12 mouse cellular contexts compared by ENCODE assay signal in genomic region chr11:75713949-75714348, GRCm38 (mm10). TPM values are rescaled to one million over a fixed set of nuclear protein-coding genes. Genes with fewer than 3 reads are reported as not detected.
DNase-seq lines count a peak whose midpoint lies in the region; ATAC-seq and TF ChIP-seq lines count a peak whose summit lies in the region.
"Had no signal": no experiment of that assay in that cellular context is flagged by ENCODE, and none has a peak within 500 bp of the region (broad histone marks: within the 10 kb centered on the region; RNA-seq: fewer than 3 reads in every experiment).

No protein-coding gene starts in this region.

- in situ Hi-C loops in ES-E14 (cut with MboI; ENCODE audit: low sequenced_read_pairs in 2 of 2, unreplicated experiment in 2 of 2), result no loop called here

- DNase-seq in hindbrain, embryonic 14.5 days (ENCODE audit: low spot score), result peak; percentile 51
- no peak for DNase-seq in hindbrain, embryonic 11.5 days (ENCODE audit: low spot score)
- DNase-seq in 3T3-L1 (ENCODE audit: low read depth, low spot score) (peak; percentile 71), ES-E14 (ENCODE audit: low read depth, low spot score) (peak; percentile 47)
- peak; percentile 40 for DNase-seq in kidney, postnatal 14 days
- DNase-seq in embryo, embryonic 10 days (ENCODE audit: low spot score), result no peak
- DNase-seq in forebrain, embryonic 11.5 days (ENCODE audit: low spot score), result no peak
- no peak for DNase-seq in urinary bladder, postnatal 4 days (ENCODE audit: low spot score in 2 of 2)
- DNase-seq: adrenal gland, postnatal 25 days; spleen, adult 18-20 months had no signal

- H3K9me3 ChIP-seq in hindbrain, embryonic 14.5 days (ENCODE audit: control insufficient read depth, low read length), result no peaks in the 10 kb centered on the region
- H3K9me3 ChIP-seq in hindbrain, embryonic 11.5 days (ENCODE audit: control insufficient read depth, low read length), result no peaks in the 10 kb centered on the region
- no peaks in the 10 kb centered on the region for H3K9me3 ChIP-seq in ES-E14 (ENCODE audit: control insufficient read depth, insufficient read depth, low read depth, low read length)
- H3K9me3 ChIP-seq in forebrain, embryonic 11.5 days (ENCODE audit: control insufficient read depth, low read length), result no peaks in the 10 kb centered on the region

- H3K4me1 ChIP-seq in hindbrain, embryonic 14.5 days (replicated peaks; ENCODE audit: control insufficient read depth, insufficient read depth, low read length), result no peaks in the 10 kb centered on the region
- no peaks in the 10 kb centered on the region for H3K4me1 ChIP-seq in hindbrain, embryonic 11.5 days (replicated peaks; ENCODE audit: control insufficient read depth, insufficient read depth, low read length)
- H3K4me1 ChIP-seq in ES-E14 (ENCODE audit: control insufficient read depth in 2 of 2, insufficient read depth in 2 of 2, low read length in 2 of 2, poor library complexity in 1 of 2), result no peaks in the 10 kb centered on the region
- H3K4me1 ChIP-seq in forebrain, embryonic 11.5 days (replicated peaks; ENCODE audit: control insufficient read depth, insufficient read depth, low read length), result no peaks in the 10 kb centered on the region
- H3K4me1 ChIP-seq: limb, embryonic 13.5 days had no signal

- H3K9ac ChIP-seq in hindbrain, embryonic 14.5 days, result no peak overlapping the region
- no peak overlapping the region for H3K9ac ChIP-seq in hindbrain, embryonic 11.5 days (ENCODE audit: low read depth, low read length)
- H3K9ac ChIP-seq in ES-E14 (ENCODE audit: insufficient read depth, low read depth, low read length, poor library complexity, severe bottlenecking), result no peak overlapping the region
- H3K9ac ChIP-seq in forebrain, embryonic 11.5 days (ENCODE audit: low read length), result no peak overlapping the region
- H3K9ac ChIP-seq: limb, embryonic 13.5 days had no signal

- no peak overlapping the region for H3K4me2 ChIP-seq in hindbrain, embryonic 14.5 days (replicated peaks)
- H3K4me2 ChIP-seq in hindbrain, embryonic 11.5 days (replicated peaks; ENCODE audit: low read depth, low read length), result no peak overlapping the region
- H3K4me2 ChIP-seq in forebrain, embryonic 11.5 days (ENCODE audit: low read depth, low read length, severe bottlenecking), result no peak overlapping the region
- H3K4me2 ChIP-seq: limb, embryonic 13.5 days had no signal

- H3K4me3 ChIP-seq in hindbrain, embryonic 14.5 days (replicated peaks; ENCODE audit: low read length), result no peak overlapping the region
- no peak overlapping the region for H3K4me3 ChIP-seq in hindbrain, embryonic 11.5 days (ENCODE audit: low read depth, low read length)
- H3K4me3 ChIP-seq in ES-E14 (ENCODE audit: insufficient read depth in 1 of 2, low read depth in 1 of 2, low read length in 2 of 2, poor library complexity in 1 of 2, severe bottlenecking in 1 of 2), result no peak overlapping the region
- H3K4me3 ChIP-seq in forebrain, embryonic 11.5 days (ENCODE audit: low read depth, low read length), result no peak overlapping the region
- H3K4me3 ChIP-seq: limb, embryonic 13.5 days; myocyte had no signal

- H3K36me3 ChIP-seq in hindbrain, embryonic 14.5 days (replicated peaks; ENCODE audit: control insufficient read depth, insufficient read depth), result no peaks in the 10 kb centered on the region
- H3K36me3 ChIP-seq in hindbrain, embryonic 11.5 days (ENCODE audit: control insufficient read depth, insufficient read depth, low read length), result no peaks in the 10 kb centered on the region
- H3K36me3 ChIP-seq in ES-E14 (ENCODE audit: control insufficient read depth, insufficient read depth, low read length, poor library complexity, severe bottlenecking), result no peaks in the 10 kb centered on the region
- no peaks in the 10 kb centered on the region for H3K36me3 ChIP-seq in forebrain, embryonic 11.5 days (ENCODE audit: control insufficient read depth, insufficient read depth, low read length)
- H3K36me3 ChIP-seq: limb, embryonic 13.5 days had no signal

- ATAC-seq in hindbrain, embryonic 14.5 days (ENCODE audit: low FRiP score), result no peak
- no peak for ATAC-seq in hindbrain, embryonic 11.5 days (ENCODE audit: low FRiP score)
- ATAC-seq in forebrain, embryonic 11.5 days (replicated peaks; ENCODE audit: low FRiP score), result no peak

- no peak overlapping the region for H3K27ac ChIP-seq in hindbrain, embryonic 14.5 days
- no peak overlapping the region for H3K27ac ChIP-seq in hindbrain, embryonic 11.5 days (ENCODE audit: low read depth, low read length)
- no peak overlapping the region for H3K27ac ChIP-seq in ES-E14 (ENCODE audit: insufficient read depth, low read depth, low read length, poor library complexity, severe bottlenecking)
- no peak overlapping the region for H3K27ac ChIP-seq in forebrain, embryonic 11.5 days (ENCODE audit: low read depth, low read length)
- H3K27ac ChIP-seq: limb, embryonic 13.5 days had no signal

- no peaks in the 10 kb centered on the region for H3K27me3 ChIP-seq in hindbrain, embryonic 14.5 days (ENCODE audit: control insufficient read depth, insufficient read depth, low read length)
- H3K27me3 ChIP-seq in hindbrain, embryonic 11.5 days (ENCODE audit: control insufficient read depth, insufficient read depth, low read length), result no peaks in the 10 kb centered on the region
- no peaks in the 10 kb centered on the region for H3K27me3 ChIP-seq in forebrain, embryonic 11.5 days (ENCODE audit: control insufficient read depth, insufficient read depth, low read length)
- H3K27me3 ChIP-seq: limb, embryonic 13.5 days had no signal

- 96% methylated on average over 1 of the region's 1 CpGs for WGBS in hindbrain, embryonic 14.5 days
- 87% methylated on average over 1 of the region's 1 CpGs for WGBS in hindbrain, embryonic 11.5 days
- WGBS in forebrain, embryonic 11.5 days, result 91% methylated on average over 1 of the region's 1 CpGs

TF ChIP-seq in ES-E14, 5 proteins besides CTCF, POLR2A, EP300 and RAD21:
- no peak for TF ChIP-seq MAFK (IDR thresholded peaks at IDR 0.05; ENCODE audit: insufficient read depth, low read depth, low read length)
- TF ChIP-seq ZC3H11A (IDR thresholded peaks at IDR 0.05; ENCODE audit: borderline replicate concordance, low read depth, low read length), result peak; percentile 28; the same call in 1 of the 2 replicates
TF ChIP-seq in ES-E14: peak in this region for 1.

RNA-seq across cellular contexts. Expression of gene Ywhae, which starts 18.7 kb away (rescaled TPM):
- polyA plus RNA-seq in hindbrain, embryonic 14.5 days (2014; fragmentation: Nextera tagmentation; extraction: Ambion mirVana), result 1,491 and 1,607 TPM in 2 replicates
- 1,626 and 1,696 TPM in 2 replicates for polyA plus RNA-seq in hindbrain, embryonic 11.5 days (2014; fragmentation: Nextera tagmentation; extraction: Ambion mirVana)
- 256 and 432 TPM in 2 replicates for total RNA-seq in ES-E14 (2012; rRNA removed)
- polyA plus RNA-seq in forebrain, embryonic 11.5 days (2014; fragmentation: Nextera tagmentation; extraction: Ambion mirVana), result 1,460 and 1,571 TPM in 2 replicates

RNA-seq across cellular contexts. Expression of gene Crk, which starts 34.9 kb away (rescaled TPM):
- 102 and 115 TPM in 2 replicates for polyA plus RNA-seq in hindbrain, embryonic 14.5 days (2014; fragmentation: Nextera tagmentation; extraction: Ambion mirVana)
- 113 and 127 TPM in 2 replicates for polyA plus RNA-seq in hindbrain, embryonic 11.5 days (2014; fragmentation: Nextera tagmentation; extraction: Ambion mirVana)
- 68.1 and 71.3 TPM in 2 replicates for total RNA-seq in ES-E14 (2012; rRNA removed)
- 140 and 143 TPM in 2 replicates for polyA plus RNA-seq in forebrain, embryonic 11.5 days (2014; fragmentation: Nextera tagmentation; extraction: Ambion mirVana)

Comparison
In these comparisons a context has a peak if more than half of its experiments do, and no peak if none do; other contexts are left out.
1. DNase-seq: peak in hindbrain, embryonic 14.5 days (single experiment), 3T3-L1 (single experiment), ES-E14 (single experiment) and kidney, postnatal 14 days (single experiment); none in hindbrain, embryonic 11.5 days (single experiment), embryo, embryonic 10 days (single experiment), forebrain, embryonic 11.5 days (single experiment) and urinary bladder, postnatal 4 days (0 of 2).